Mouse (Mus musculus) liver, embryonic 15.5 days (tissue): ENCODE measurements at regions not wholly inside any gene's neighbourhood (a gene's known extent, or its start where the extent isn't known, plus 50 kb on each side); places are given as distances from the start of the nearest gene placed in this dataset.

Experiments used
- ATAC-seq: fragments of 200-750 bp; cut with Nextera tagmentation; 2 replicates; pipeline ENCODE4 v1.8.0; 2017; ENCODE audit warnings: moderate number of reproducible peaks, mild to moderate bottlenecking, moderate library complexity; ENCODE audit not compliant: insufficient read depth
- H3K27ac ChIP-seq: fragments of 300-500 bp; sonication (generic); replicated peaks from 2 replicates; pipeline ENCODE4 v1.5.1; 2015; ENCODE audit warnings: mild to moderate bottlenecking, inconsistent platforms
- H3K27me3 ChIP-seq: fragments of 300-500 bp; sonication (generic); 2 replicates; pipeline ENCODE4 v1.6.1; 2015; ENCODE audit warnings: mild to moderate bottlenecking, inconsistent platforms
- H3K36me3 ChIP-seq: fragments of 300-500 bp; sonication (generic); replicated peaks from 2 replicates; pipeline ENCODE4 v1.6.1; 2015; ENCODE audit warnings: moderate library complexity, mild to moderate bottlenecking, inconsistent platforms
- H3K4me1 ChIP-seq: fragments of 300-500 bp; sonication (generic); replicated peaks from 2 replicates; pipeline ENCODE4 v1.6.1; 2015; ENCODE audit warnings: inconsistent platforms
- H3K4me2 ChIP-seq: fragments of 300-500 bp; sonication (generic); 2 replicates; pipeline ENCODE4 v1.6.1; 2015; ENCODE audit warnings: moderate library complexity, mild to moderate bottlenecking, inconsistent platforms
- H3K4me3 ChIP-seq: fragments of 300-500 bp; sonication (generic); replicated peaks from 2 replicates; pipeline ENCODE4 v1.5.1; 2015; ENCODE audit warnings: mild to moderate bottlenecking, inconsistent platforms
- H3K9ac ChIP-seq: fragments of 300-500 bp; sonication (generic); 2 replicates; pipeline ENCODE4 v1.6.1; 2015; ENCODE audit warnings: moderate library complexity, mild to moderate bottlenecking, inconsistent platforms
- H3K9me3 ChIP-seq: fragments of 300-500 bp; sonication (generic); replicated peaks from 2 replicates; pipeline ENCODE4 v1.6.1; 2016; ENCODE audit warnings: inconsistent platforms
- WGBS: fragments of 180-500 bp; shearing (Covaris S2); methylation state at CpG from one replicate; pipeline ENCODE4 v1.1.7; 2015; ENCODE audit warnings: mixed read lengths; ENCODE audit not compliant: insufficient replicate concordance; 5-methylcytosine and 5-hydroxymethylcytosine counted together

GRCm38 (mm10) chr10:25118674-25119670 lies 188.7 kb downstream of the Akap7 start:
- Histone ChIP-seq H3K36me3 (no peaks in the 10 kb centered on the region), H3K9ac (no peak overlapping the region), H3K27me3 (no peaks in the 10 kb centered on the region), H3K4me1 (peaks cover 18% of the 10 kb centered on the region), H3K4me2 (peak overlapping the region; percentile 59), H3K4me3 (0 out of 2 replicates have a peak overlapping the region, but pooled peaks have one; percentile 12), H3K27ac (no peak overlapping the region), H3K9me3 (no peaks in the 10 kb centered on the region)
- ATAC-seq = peak; percentile 85
- WGBS = 7% methylated on average over 17 of the region's 17 CpGs

GRCm38 (mm10) chr10:25114316-25114715 lies 187.0 kb upstream of the Arg1 start:
- no peak for ATAC-seq
- Histone ChIP-seq H3K9ac (no peak overlapping the region), H3K4me3 (no peak overlapping the region), H3K27me3 (no peaks in the 10 kb centered on the region), H3K4me2 (no peak overlapping the region), H3K4me1 (peaks cover 16% of the 10 kb centered on the region), H3K36me3 (no peaks in the 10 kb centered on the region), H3K27ac (no peak overlapping the region), H3K9me3 (no peaks in the 10 kb centered on the region)
- 75% methylated on average over 4 of the region's 4 CpGs for WGBS

GRCm38 (mm10) chr10:25112449-25113171 lies 185.3 kb upstream of the Arg1 start:
- 57% methylated on average over 12 of the region's 12 CpGs for WGBS
- H3K4me3 ChIP-seq = no peak overlapping the region

GRCm38 (mm10) chr10:25111636-25112422 lies 184.5 kb upstream of the Arg1 start:
- WGBS = 37% methylated on average over 11 of the region's 11 CpGs
- Histone ChIP-seq H3K4me1 (no peaks in the 10 kb centered on the region), H3K9me3 (no peaks in the 10 kb centered on the region), H3K27ac (no peak overlapping the region), H3K9ac (no peak overlapping the region), H3K36me3 (no peaks in the 10 kb centered on the region), H3K27me3 (no peaks in the 10 kb centered on the region), H3K4me2 (no peak overlapping the region), H3K4me3 (no peak overlapping the region)
- ATAC-seq = no peak

More at GRCm38 (mm10) chr10:25112449-25113171, 185.3 kb upstream of the Arg1 start:
- no peaks in the 10 kb centered on the region for H3K36me3 ChIP-seq
- no peaks in the 10 kb centered on the region for H3K4me1 ChIP-seq
- no peak overlapping the region for H3K27ac ChIP-seq
- no peak for ATAC-seq
- H3K27me3 ChIP-seq = no peaks in the 10 kb centered on the region
- no peak overlapping the region for H3K9ac ChIP-seq
- no peaks in the 10 kb centered on the region for H3K9me3 ChIP-seq
- no peak overlapping the region for H3K4me2 ChIP-seq

- H3K9ac ChIP-seq = no peak overlapping the region
- H3K4me3 ChIP-seq = no peak overlapping the region
- no peak for ATAC-seq
- 65% methylated on average over 7 of the region's 7 CpGs for WGBS
- no peaks in the 10 kb centered on the region for H3K9me3 ChIP-seq
- no peaks in the 10 kb centered on the region for H3K27me3 ChIP-seq
- H3K36me3 ChIP-seq = no peaks in the 10 kb centered on the region
- H3K4me1 ChIP-seq = no peaks in the 10 kb centered on the region
- no peak overlapping the region for H3K4me2 ChIP-seq
- H3K27ac ChIP-seq = no peak overlapping the region
Observed at GRCm38 (mm10) chr10:25111181-25111580, 183.9 kb upstream of the Arg1 start.

GRCm38 (mm10) chr10:25098070-25098469 lies 170.8 kb upstream of the Arg1 start:
- Histone ChIP-seq H3K9ac (no peak overlapping the region), H3K27ac (no peak overlapping the region), H3K4me3 (no peak overlapping the region), H3K4me1 (no peaks in the 10 kb centered on the region), H3K4me2 (no peak overlapping the region), H3K27me3 (no peaks in the 10 kb centered on the region), H3K9me3 (no peaks in the 10 kb centered on the region), H3K36me3 (no peaks in the 10 kb centered on the region)
- WGBS = 49% methylated on average over 4 of the region's 4 CpGs
- ATAC-seq = no peak

- Histone ChIP-seq H3K4me3 (no peak overlapping the region), H3K36me3 (no peaks in the 10 kb centered on the region), H3K4me1 (no peaks in the 10 kb centered on the region), H3K9me3 (no peaks in the 10 kb centered on the region), H3K27me3 (no peaks in the 10 kb centered on the region), H3K4me2 (no peak overlapping the region), H3K27ac (no peak overlapping the region), H3K9ac (no peak overlapping the region)
- 60% methylated on average over 4 of the region's 4 CpGs for WGBS
- ATAC-seq = no peak
Observed at GRCm38 (mm10) chr10:25089705-25090386, 162.6 kb upstream of the Arg1 start.

GRCm38 (mm10) chr10:25086745-25087144 lies 159.5 kb upstream of the Arg1 start:
- no peak for ATAC-seq

GRCm38 (mm10) chr10:25082930-25083329 lies 155.6 kb upstream of the Arg1 start:
- H3K27me3 ChIP-seq = no peaks in the 10 kb centered on the region
- no peak overlapping the region for H3K9ac ChIP-seq
- no peak overlapping the region for H3K27ac ChIP-seq
- no peak overlapping the region for H3K4me3 ChIP-seq
- no peaks in the 10 kb centered on the region for H3K9me3 ChIP-seq
- no peaks in the 10 kb centered on the region for H3K36me3 ChIP-seq
- H3K4me1 ChIP-seq = no peaks in the 10 kb centered on the region
- peak overlapping the region; percentile 23; the same call in 1 of the 2 replicates for H3K4me2 ChIP-seq
- 63% methylated on average over 10 of the region's 10 CpGs for WGBS
- ATAC-seq = peak; percentile 56; the same call in 1 of the 2 replicates

More at GRCm38 (mm10) chr10:25086745-25087144, 159.5 kb upstream of the Arg1 start:
- WGBS = 88% methylated on average over 17 of the region's 17 CpGs
- Histone ChIP-seq H3K27me3 (no peaks in the 10 kb centered on the region), H3K4me2 (no peak overlapping the region), H3K36me3 (no peaks in the 10 kb centered on the region), H3K4me1 (no peaks in the 10 kb centered on the region), H3K9me3 (no peaks in the 10 kb centered on the region), H3K9ac (no peak overlapping the region), H3K27ac (no peak overlapping the region), H3K4me3 (no peak overlapping the region)

- WGBS = 57% methylated on average over 2 of the region's 2 CpGs
- Histone ChIP-seq H3K9ac (no peak overlapping the region), H3K4me3 (no peak overlapping the region), H3K27ac (no peak overlapping the region), H3K9me3 (no peaks in the 10 kb centered on the region), H3K27me3 (no peaks in the 10 kb centered on the region), H3K4me1 (no peaks in the 10 kb centered on the region), H3K36me3 (no peaks in the 10 kb centered on the region), H3K4me2 (no peak overlapping the region)
- ATAC-seq = no peak
Observed at GRCm38 (mm10) chr10:25072617-25073016, 145.3 kb upstream of the Arg1 start.
